Mouse (Mus musculus): Measurements from ENCODE around the gene Slc9a7.
A peak's percentile ranks its signal among the peaks of the same experiment; 100 is the strongest.

The Slc9a7 gene

GRCm38 (mm10) chrX:20291282-20292039 is at the start of gene Slc9a7:
Gene Slc9a7, minus strand, starts transcription at chrX:20291807.
- peak; percentile 24 to 50 for DNase-seq (ENCODE audit: low spot score in 2 of 2)

- DNase-seq (ENCODE audit: low spot score in 2 of 2), result peak; percentile 26 to 42
Observed at GRCm38 (mm10) chrX:20335722-20336121, 44.1 kb upstream of the Slc9a7 start.

GRCm38 (mm10) chrX:20332756-20333155 is 41.1 kb upstream of the Slc9a7 start:
- DNase-seq (ENCODE audit: low spot score in 2 of 2), result no peak

GRCm38 (mm10) chrX:20307215-20307614 is 15.6 kb upstream of the Slc9a7 start:
- DNase-seq (ENCODE audit: low spot score in 2 of 2), result no peak

GRCm38 (mm10) chrX:20305941-20306340 is 14.3 kb upstream of the Slc9a7 start:
- DNase-seq (ENCODE audit: low spot score in 2 of 2), result no peak

GRCm38 (mm10) chrX:20303280-20303679 is 11.7 kb upstream of the Slc9a7 start:
- DNase-seq (ENCODE audit: low spot score in 2 of 2), result no peak

- no peak for DNase-seq (ENCODE audit: low spot score in 2 of 2)
Observed at GRCm38 (mm10) chrX:20292040-20292417, 422 bp upstream of the Slc9a7 start.

- peak in 1 of 2 experiments; percentile 1 for DNase-seq (ENCODE audit: low spot score in 2 of 2)
Observed at GRCm38 (mm10) chrX:20290715-20291114, 892 bp downstream of the Slc9a7 start.

- no peak for DNase-seq (ENCODE audit: low spot score in 2 of 2)
Observed at GRCm38 (mm10) chrX:20288674-20289073, 2.9 kb downstream of the Slc9a7 start.

GRCm38 (mm10) chrX:20286254-20286653 is 5.4 kb downstream of the Slc9a7 start:
- DNase-seq (ENCODE audit: low spot score in 2 of 2), result no peak

- DNase-seq (ENCODE audit: low spot score in 2 of 2), result no peak
Observed at GRCm38 (mm10) chrX:20279424-20279823, 12.2 kb downstream of the Slc9a7 start.

GRCm38 (mm10) chrX:20273854-20274253 is 17.8 kb downstream of the Slc9a7 start:
- DNase-seq (ENCODE audit: low spot score in 2 of 2), result no peak

GRCm38 (mm10) chrX:20271980-20272379 is 19.6 kb downstream of the Slc9a7 start:
- no peak for DNase-seq (ENCODE audit: low spot score in 2 of 2)

- no peak for DNase-seq (ENCODE audit: low spot score in 2 of 2)
Observed at GRCm38 (mm10) chrX:20269980-20270379, 21.6 kb downstream of the Slc9a7 start.

GRCm38 (mm10) chrX:20264370-20264769 is 27.2 kb downstream of the Slc9a7 start:
- DNase-seq (ENCODE audit: low spot score in 2 of 2), result no peak

- no peak for DNase-seq (ENCODE audit: low spot score in 2 of 2)
Observed at GRCm38 (mm10) chrX:20228102-20228501, 63.5 kb downstream of the Slc9a7 start.

- DNase-seq (ENCODE audit: low spot score in 2 of 2), result no peak
Observed at GRCm38 (mm10) chrX:20221486-20221885, 70.1 kb downstream of the Slc9a7 start.

GRCm38 (mm10) chrX:20185616-20186015 is 106.0 kb downstream of the Slc9a7 start:
- no peak for DNase-seq (ENCODE audit: low spot score in 2 of 2)

- no peak for DNase-seq (ENCODE audit: low spot score in 2 of 2)
Observed at GRCm38 (mm10) chrX:20176792-20177191, 114.8 kb downstream of the Slc9a7 start.

GRCm38 (mm10) chrX:20168430-20168829 is 123.2 kb downstream of the Slc9a7 start:
- no peak for DNase-seq (ENCODE audit: low spot score in 2 of 2)

GRCm38 (mm10) chrX:20164984-20165383 is 126.6 kb downstream of the Slc9a7 start:
- DNase-seq (ENCODE audit: low spot score in 2 of 2), result no peak

- DNase-seq (ENCODE audit: low spot score in 2 of 2), result peak in 1 of 2 experiments; percentile 29
Observed at GRCm38 (mm10) chrX:20162322-20162711, 129.3 kb downstream of the Slc9a7 start.

- no peak for DNase-seq (ENCODE audit: low spot score in 2 of 2)
Observed at GRCm38 (mm10) chrX:20161687-20162321, 129.8 kb downstream of the Slc9a7 start.

Measured in cerebellum, postnatal 4 days (tissue).